Mouse (Mus musculus): ENCODE results near the gene Zkscan17. TPM values are rescaled to one million over a fixed set of nuclear protein-coding genes. Genes with fewer than 3 reads are reported as not detected.

Zkscan17 gene
- polyA plus RNA-seq (2015; fragmentation: Illumina TruSeq; extraction: RNeasy Lipid Tissue Mini Kit (QIAGEN cat#74804); ENCODE audit: insufficient read depth, low read depth, low replicate concordance) = 2.8 TPM

GRCm38 (mm10) chr11:59526472-59527080, at the start of gene Zkscan17:
Gene Zkscan17, minus strand, starts transcription at chr11:59526751.

GRCm38 (mm10) chr11:59576135-59576534, 49.6 kb upstream of the Zkscan17 start, which contains the start of gene Olfr222:
Gene Olfr222, minus strand, starts transcription at chr11:59576235.

GRCm38 (mm10) chr11:59541324-59541723, 14.8 kb upstream of the Zkscan17 start, which contains the start of gene Nlrp3:
Gene Nlrp3, plus strand, starts transcription at chr11:59541568.

GRCm38 (mm10) chr11:59472326-59472677, 54.2 kb downstream of the Zkscan17 start, which contains the start of gene Zfp867:
Gene Zfp867, minus strand, starts transcription at chr11:59472474.

GRCm38 (mm10) chr11:59451086-59451485, 75.5 kb downstream of the Zkscan17 start, which contains the start of gene Snap47:
Gene Snap47, minus strand, starts transcription at chr11:59451186.

GRCm38 (mm10) chr11:59449741-59450229, 76.8 kb downstream of the Zkscan17 start, which contains the start of gene Jmjd4:
Gene Jmjd4, plus strand, starts transcription at chr11:59450045.

Other genes with a start within 250 kb of the Zkscan17 start
- not detected for gene Wnt3a, start 236.0 kb downstream of the Zkscan17 start, polyA plus RNA-seq (2015; fragmentation: Illumina TruSeq; extraction: RNeasy Lipid Tissue Mini Kit (QIAGEN cat#74804); ENCODE audit: insufficient read depth, low read depth, low replicate concordance)
- gene Wnt9a, start 219.8 kb downstream of the Zkscan17 start, polyA plus RNA-seq (2015; fragmentation: Illumina TruSeq; extraction: RNeasy Lipid Tissue Mini Kit (QIAGEN cat#74804); ENCODE audit: insufficient read depth, low read depth, low replicate concordance) = 1.6 TPM
- not detected for gene Prss38, start 151.1 kb downstream of the Zkscan17 start, polyA plus RNA-seq (2015; fragmentation: Illumina TruSeq; extraction: RNeasy Lipid Tissue Mini Kit (QIAGEN cat#74804); ENCODE audit: insufficient read depth, low read depth, low replicate concordance)
- gene Jmjd4, start 76.7 kb downstream of the Zkscan17 start, polyA plus RNA-seq (2015; fragmentation: Illumina TruSeq; extraction: RNeasy Lipid Tissue Mini Kit (QIAGEN cat#74804); ENCODE audit: insufficient read depth, low read depth, low replicate concordance) = 2.0 TPM
- gene Snap47, start 75.6 kb downstream of the Zkscan17 start, polyA plus RNA-seq (2015; fragmentation: Illumina TruSeq; extraction: RNeasy Lipid Tissue Mini Kit (QIAGEN cat#74804); ENCODE audit: insufficient read depth, low read depth, low replicate concordance) = 9.4 TPM
- gene Zfp867, start 54.3 kb downstream of the Zkscan17 start, polyA plus RNA-seq (2015; fragmentation: Illumina TruSeq; extraction: RNeasy Lipid Tissue Mini Kit (QIAGEN cat#74804); ENCODE audit: insufficient read depth, low read depth, low replicate concordance) = 1.4 TPM
- gene Nlrp3, start 14.8 kb upstream of the Zkscan17 start, polyA plus RNA-seq (2015; fragmentation: Illumina TruSeq; extraction: RNeasy Lipid Tissue Mini Kit (QIAGEN cat#74804); ENCODE audit: insufficient read depth, low read depth, low replicate concordance) = not detected
- not detected for gene Olfr222, start 49.5 kb upstream of the Zkscan17 start, polyA plus RNA-seq (2015; fragmentation: Illumina TruSeq; extraction: RNeasy Lipid Tissue Mini Kit (QIAGEN cat#74804); ENCODE audit: insufficient read depth, low read depth, low replicate concordance)
- gene Olfr223, start 66.5 kb upstream of the Zkscan17 start, polyA plus RNA-seq (2015; fragmentation: Illumina TruSeq; extraction: RNeasy Lipid Tissue Mini Kit (QIAGEN cat#74804); ENCODE audit: insufficient read depth, low read depth, low replicate concordance) = not detected
- gene Mprip, start 134.6 kb upstream of the Zkscan17 start, polyA plus RNA-seq (2015; fragmentation: Illumina TruSeq; extraction: RNeasy Lipid Tissue Mini Kit (QIAGEN cat#74804); ENCODE audit: insufficient read depth, low read depth, low replicate concordance) = 66.3 TPM

Measured in pancreas, adult 10 weeks (tissue).